Mouse (Mus musculus): Measurements from ENCODE around the gene Actr1b. TPM values are rescaled to one million over a fixed set of nuclear protein-coding genes. Genes with fewer than 3 reads are reported as not detected.

Gene Actr1b
- polyA plus RNA-seq, 1 experiment from 2014 or later, result 81.9 TPM

- H3K4me1 ChIP-seq (ENCODE audit: control insufficient read depth, insufficient read depth, low read length), result peaks cover 15% of the 10 kb centered on the region
- ATAC-seq (ENCODE audit: low FRiP score, low TSS enrichment), result peak; percentile 60
- H3K27me3 ChIP-seq (ENCODE audit: control insufficient read depth, insufficient read depth, low read length), result no peaks in the 10 kb centered on the region
- 23% methylated on average over 17 of the region's 17 CpGs for WGBS
- H3K27ac ChIP-seq (replicated peaks; ENCODE audit: low read depth, low read length), result peak overlapping the region; percentile 70
- peak overlapping the region; percentile 50 for H3K4me2 ChIP-seq (ENCODE audit: low read length)
- H3K36me3 ChIP-seq (ENCODE audit: control insufficient read depth, insufficient read depth, low read length), result no peaks in the 10 kb centered on the region
- H3K4me3 ChIP-seq (replicated peaks; ENCODE audit: low read depth, low read length), result peak overlapping the region; percentile 25
- no peak overlapping the region for H3K9ac ChIP-seq (replicated peaks; ENCODE audit: low read length)
- DNase-seq, result peak; percentile 88
- no peaks in the 10 kb centered on the region for H3K9me3 ChIP-seq (ENCODE audit: control insufficient read depth, low read length)
These were observed 30.2 kb upstream of the Actr1b start for GRCm38 (mm10) chr1:36744268-36744944.

GRCm38 (mm10) chr1:36743046-36743445, 28.8 kb upstream of the Actr1b start:
- Histone ChIP-seq H3K4me2 (ENCODE audit: low read length) (no peak overlapping the region), H3K9me3 (ENCODE audit: control insufficient read depth, low read length) (no peaks in the 10 kb centered on the region), H3K4me3 (replicated peaks; ENCODE audit: low read depth, low read length) (no peak overlapping the region), H3K27ac (replicated peaks; ENCODE audit: low read depth, low read length) (no peak overlapping the region), H3K36me3 (ENCODE audit: control insufficient read depth, insufficient read depth, low read length) (no peaks in the 10 kb centered on the region), H3K4me1 (ENCODE audit: control insufficient read depth, insufficient read depth, low read length) (peaks cover 15% of the 10 kb centered on the region), H3K27me3 (ENCODE audit: control insufficient read depth, insufficient read depth, low read length) (no peaks in the 10 kb centered on the region), H3K9ac (replicated peaks; ENCODE audit: low read length) (no peak overlapping the region)
- WGBS, result 81% methylated on average over 9 of the region's 9 CpGs
- DNase-seq (no peak), ATAC-seq (ENCODE audit: low FRiP score, low TSS enrichment) (no peak)

DNA sequence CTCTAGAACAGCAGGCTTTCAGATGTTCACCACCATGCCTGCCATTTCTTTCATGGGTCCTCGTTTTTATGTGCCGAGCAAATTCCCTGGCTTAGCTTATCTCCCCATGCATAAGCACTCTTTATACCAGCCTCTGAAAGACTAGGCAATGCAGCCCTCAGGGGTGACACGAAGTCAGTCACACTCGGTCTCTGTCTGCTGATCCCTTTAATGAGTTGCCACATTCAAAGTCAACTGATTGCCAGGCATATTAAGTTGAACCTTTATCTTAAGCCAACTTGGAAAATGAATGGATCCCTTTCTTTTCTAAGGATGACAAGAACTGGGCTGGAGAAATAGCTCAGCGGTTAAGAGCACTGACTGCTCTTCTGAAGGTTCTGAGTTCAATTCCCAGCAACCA, 25.0 kb upstream of the Actr1b start:
- Histone ChIP-seq H3K27ac (replicated peaks; ENCODE audit: low read depth, low read length) (no peak overlapping the region), H3K4me1 (ENCODE audit: control insufficient read depth, insufficient read depth, low read length) (peaks cover 5% of the 10 kb centered on the region), H3K9me3 (ENCODE audit: control insufficient read depth, low read length) (no peaks in the 10 kb centered on the region), H3K9ac (replicated peaks; ENCODE audit: low read length) (no peak overlapping the region), H3K4me3 (replicated peaks; ENCODE audit: low read depth, low read length) (no peak overlapping the region), H3K36me3 (ENCODE audit: control insufficient read depth, insufficient read depth, low read length) (no peaks in the 10 kb centered on the region), H3K4me2 (ENCODE audit: low read length) (no peak overlapping the region), H3K27me3 (ENCODE audit: control insufficient read depth, insufficient read depth, low read length) (no peaks in the 10 kb centered on the region)
- DNase-seq (no peak), ATAC-seq (ENCODE audit: low FRiP score, low TSS enrichment) (no peak)
- WGBS, result 55% methylated on average over 5 of the region's 5 CpGs

GRCm38 (mm10) chr1:36737300-36737699, 23.1 kb upstream of the Actr1b start:
- ATAC-seq (ENCODE audit: low FRiP score, low TSS enrichment), result no peak
- 18% methylated on average over 4 of the region's 4 CpGs for WGBS
- H3K4me2 ChIP-seq (ENCODE audit: low read length), result no peak overlapping the region
- H3K36me3 ChIP-seq (ENCODE audit: control insufficient read depth, insufficient read depth, low read length), result no peaks in the 10 kb centered on the region
- no peaks in the 10 kb centered on the region for H3K27me3 ChIP-seq (ENCODE audit: control insufficient read depth, insufficient read depth, low read length)
- no peak overlapping the region for H3K27ac ChIP-seq (replicated peaks; ENCODE audit: low read depth, low read length)
- H3K4me3 ChIP-seq (replicated peaks; ENCODE audit: low read depth, low read length), result no peak overlapping the region
- no peaks in the 10 kb centered on the region for H3K4me1 ChIP-seq (ENCODE audit: control insufficient read depth, insufficient read depth, low read length)
- DNase-seq, result peak; percentile 95
- H3K9me3 ChIP-seq (ENCODE audit: control insufficient read depth, low read length), result no peaks in the 10 kb centered on the region
- H3K9ac ChIP-seq (replicated peaks; ENCODE audit: low read length), result no peak overlapping the region

- Histone ChIP-seq H3K27ac (replicated peaks; ENCODE audit: low read depth, low read length) (no peak overlapping the region), H3K4me2 (ENCODE audit: low read length) (no peak overlapping the region), H3K9ac (replicated peaks; ENCODE audit: low read length) (no peak overlapping the region), H3K36me3 (ENCODE audit: control insufficient read depth, insufficient read depth, low read length) (no peaks in the 10 kb centered on the region), H3K27me3 (ENCODE audit: control insufficient read depth, insufficient read depth, low read length) (no peaks in the 10 kb centered on the region), H3K4me3 (replicated peaks; ENCODE audit: low read depth, low read length) (no peak overlapping the region), H3K4me1 (ENCODE audit: control insufficient read depth, insufficient read depth, low read length) (no peaks in the 10 kb centered on the region), H3K9me3 (ENCODE audit: control insufficient read depth, low read length) (no peaks in the 10 kb centered on the region)
- DNase-seq (no peak), ATAC-seq (ENCODE audit: low FRiP score, low TSS enrichment) (no peak)
- WGBS, result 77% methylated on average over 4 of the region's 4 CpGs
These were observed 9.8 kb upstream of the Actr1b start for GRCm38 (mm10) chr1:36724057-36724431.

GRCm38 (mm10) chr1:36723146-36724056, 9.2 kb upstream of the Actr1b start:
- Histone ChIP-seq H3K9me3 (ENCODE audit: control insufficient read depth, low read length) (no peaks in the 10 kb centered on the region), H3K27ac (replicated peaks; ENCODE audit: low read depth, low read length) (no peak overlapping the region), H3K9ac (replicated peaks; ENCODE audit: low read length) (no peak overlapping the region), H3K4me2 (ENCODE audit: low read length) (no peak overlapping the region), H3K4me3 (replicated peaks; ENCODE audit: low read depth, low read length) (no peak overlapping the region), H3K36me3 (ENCODE audit: control insufficient read depth, insufficient read depth, low read length) (no peaks in the 10 kb centered on the region), H3K4me1 (ENCODE audit: control insufficient read depth, insufficient read depth, low read length) (no peaks in the 10 kb centered on the region), H3K27me3 (ENCODE audit: control insufficient read depth, insufficient read depth, low read length) (no peaks in the 10 kb centered on the region)
- no peak for DNase-seq
- no peak for ATAC-seq (ENCODE audit: low FRiP score, low TSS enrichment)
- WGBS, result 83% methylated on average over 16 of the region's 16 CpGs

DNA sequence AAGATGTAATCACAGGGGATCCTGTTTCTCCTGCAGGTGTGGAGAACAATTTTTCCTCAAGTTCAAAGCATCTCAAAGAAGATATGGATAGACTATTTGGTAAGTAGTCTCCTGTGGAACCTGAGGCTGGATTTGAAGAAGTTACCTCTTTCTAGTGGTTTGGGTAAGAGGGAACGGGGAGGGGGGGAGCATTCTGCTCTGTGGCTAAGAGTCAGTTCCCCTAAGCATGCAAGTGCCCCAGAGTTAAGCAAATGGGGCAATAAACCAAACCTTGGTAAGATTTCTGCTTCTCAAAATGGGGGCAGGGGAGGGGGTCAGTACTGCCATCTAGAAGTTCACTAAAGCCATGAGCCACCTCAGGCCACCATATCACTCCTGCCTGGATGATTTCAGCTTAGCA, 4.6 kb upstream of the Actr1b start:
- Histone ChIP-seq H3K9me3 (ENCODE audit: control insufficient read depth, low read length) (no peaks in the 10 kb centered on the region), H3K27ac (replicated peaks; ENCODE audit: low read depth, low read length) (no peak overlapping the region), H3K36me3 (ENCODE audit: control insufficient read depth, insufficient read depth, low read length) (no peaks in the 10 kb centered on the region), H3K27me3 (ENCODE audit: control insufficient read depth, insufficient read depth, low read length) (no peaks in the 10 kb centered on the region), H3K4me2 (ENCODE audit: low read length) (no peak overlapping the region), H3K4me1 (ENCODE audit: control insufficient read depth, insufficient read depth, low read length) (no peaks in the 10 kb centered on the region), H3K4me3 (replicated peaks; ENCODE audit: low read depth, low read length) (no peak overlapping the region), H3K9ac (replicated peaks; ENCODE audit: low read length) (no peak overlapping the region)
- no peak for ATAC-seq (ENCODE audit: low FRiP score, low TSS enrichment)
- no peak for DNase-seq
- WGBS, result 93% methylated on average over 1 of the region's 1 CpGs

DNA sequence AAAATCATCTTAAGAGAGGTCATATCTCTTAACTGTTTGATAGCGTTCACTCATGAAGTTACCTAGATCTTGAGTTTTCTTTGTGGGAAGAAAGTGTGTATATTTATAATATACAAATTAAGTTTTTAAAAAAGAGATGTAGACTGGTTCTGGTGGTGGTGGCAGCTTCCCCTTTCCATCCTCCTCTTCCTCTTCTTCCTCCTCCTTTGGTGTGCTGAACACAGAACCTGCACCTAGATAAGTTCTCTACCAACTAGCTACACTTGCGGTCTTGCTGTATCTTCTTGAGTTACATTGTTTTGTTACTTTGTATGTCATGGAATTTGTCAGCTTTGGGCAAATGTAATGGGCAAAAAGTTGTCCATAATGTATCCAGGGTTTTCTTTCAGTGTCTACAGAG, 3.1 kb downstream of the Actr1b start:
- DNase-seq (no peak), ATAC-seq (ENCODE audit: low FRiP score, low TSS enrichment) (no peak)
- Histone ChIP-seq H3K4me3 (replicated peaks; ENCODE audit: low read depth, low read length) (no peak overlapping the region), H3K9ac (replicated peaks; ENCODE audit: low read length) (no peak overlapping the region), H3K4me1 (ENCODE audit: control insufficient read depth, insufficient read depth, low read length) (peaks cover 17% of the 10 kb centered on the region), H3K9me3 (ENCODE audit: control insufficient read depth, low read length) (no peaks in the 10 kb centered on the region), H3K27me3 (ENCODE audit: control insufficient read depth, insufficient read depth, low read length) (no peaks in the 10 kb centered on the region), H3K27ac (replicated peaks; ENCODE audit: low read depth, low read length) (no peak overlapping the region), H3K4me2 (ENCODE audit: low read length) (no peak overlapping the region), H3K36me3 (ENCODE audit: control insufficient read depth, insufficient read depth, low read length) (peaks cover 14% of the 10 kb centered on the region; the same call in 1 of the 2 replicates)
- WGBS, result 96% methylated on average over 2 of the region's 2 CpGs

Measured in midbrain, embryonic 14.5 days (tissue).